Mouse (Mus musculus): ENCODE measurements around the gene 1700003F12Rik.
A peak's percentile ranks its signal among the peaks of the same experiment; 100 is the strongest.

The 1700003F12Rik gene

DNA sequence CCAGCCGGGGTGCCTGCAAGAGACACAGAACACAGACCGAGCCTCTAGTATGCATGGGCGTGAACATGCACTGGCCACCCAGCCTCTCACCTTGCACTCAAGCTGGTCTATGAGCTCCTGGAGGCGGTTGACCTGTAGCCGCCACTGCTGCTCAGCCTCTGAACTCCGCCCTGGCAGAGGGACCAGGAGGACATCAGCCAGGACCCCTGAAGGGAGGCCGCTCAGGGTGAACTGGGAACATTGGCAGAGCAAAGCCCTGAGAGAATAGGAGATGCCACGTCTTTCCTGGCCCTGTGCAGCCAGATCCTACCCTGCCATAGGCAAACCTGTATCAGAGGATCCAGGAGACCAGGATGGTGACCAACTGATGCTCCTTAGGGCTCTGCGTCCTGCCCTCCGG is at the start of gene 1700003F12Rik:
Gene 1700003F12Rik (plus strand): TSS at position 375 of the 400 bp plus-strand sequence.
- DNase-seq: no peak

DNA sequence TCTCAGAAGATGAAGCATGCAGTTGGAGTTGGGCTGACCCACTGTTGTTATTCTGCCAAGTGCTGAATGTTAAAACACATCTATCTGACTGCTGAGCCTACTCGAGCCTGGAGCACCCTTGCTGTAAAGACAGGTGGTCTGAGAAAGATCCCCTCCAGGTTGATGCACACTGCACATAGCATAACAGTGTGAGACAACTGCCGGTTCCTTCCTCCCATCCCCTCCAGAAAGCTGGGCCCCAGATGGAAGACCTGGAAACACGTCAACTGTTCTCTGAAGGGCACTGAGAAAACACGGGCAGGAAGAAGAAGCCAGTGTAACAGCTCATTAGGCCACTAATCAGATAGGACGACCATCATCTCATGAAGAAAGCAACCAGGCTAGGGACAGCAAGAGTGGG is 48.3 kb upstream of the 1700003F12Rik start:
- DNase-seq: no peak

DNA sequence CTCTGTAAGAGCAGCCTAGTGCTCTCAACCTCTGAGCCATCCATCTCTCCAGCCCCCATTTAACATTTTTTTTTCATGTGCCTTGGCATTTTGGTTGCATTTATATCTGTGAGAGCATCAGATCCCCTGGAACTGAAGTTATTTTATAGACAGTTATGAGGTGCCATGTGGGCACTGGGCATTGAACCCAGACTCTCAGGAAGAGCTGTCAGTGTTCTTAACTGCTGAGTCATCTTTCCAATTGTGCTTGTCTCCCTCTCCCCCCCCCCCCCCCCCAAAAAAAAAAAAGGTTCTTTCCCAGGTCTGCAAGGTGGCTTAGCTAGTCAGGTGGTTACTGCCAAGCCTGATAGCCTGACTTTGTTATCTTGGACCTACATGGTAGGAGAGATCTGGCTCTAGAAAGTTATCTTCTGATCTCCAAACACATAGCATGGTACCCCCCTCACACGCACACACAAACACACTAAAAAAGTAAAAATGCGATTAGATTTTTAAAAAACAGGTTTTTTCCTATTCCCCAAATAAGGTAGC is 47.1 kb upstream of the 1700003F12Rik start:
- no peak for DNase-seq

DNA sequence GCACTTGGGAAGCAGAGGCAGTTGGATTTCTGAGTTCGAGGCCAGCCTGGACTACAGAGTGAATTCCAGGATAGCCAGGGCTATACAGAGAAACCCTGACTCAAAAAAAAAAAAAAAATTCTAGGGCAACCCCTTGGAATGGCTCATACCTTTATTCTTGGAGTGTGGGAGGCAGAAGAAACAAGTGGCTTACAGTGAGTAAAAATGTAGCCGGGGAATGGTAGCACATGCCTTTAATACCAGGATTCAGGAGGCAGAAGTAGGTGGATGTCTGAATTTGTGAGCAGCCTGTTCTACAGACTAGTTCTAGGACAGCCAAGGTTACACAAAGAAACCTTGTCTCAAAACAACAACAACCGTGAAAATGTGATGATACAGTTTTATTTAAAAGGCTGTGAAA is 46.1 kb upstream of the 1700003F12Rik start:
- DNase-seq: no peak

DNA sequence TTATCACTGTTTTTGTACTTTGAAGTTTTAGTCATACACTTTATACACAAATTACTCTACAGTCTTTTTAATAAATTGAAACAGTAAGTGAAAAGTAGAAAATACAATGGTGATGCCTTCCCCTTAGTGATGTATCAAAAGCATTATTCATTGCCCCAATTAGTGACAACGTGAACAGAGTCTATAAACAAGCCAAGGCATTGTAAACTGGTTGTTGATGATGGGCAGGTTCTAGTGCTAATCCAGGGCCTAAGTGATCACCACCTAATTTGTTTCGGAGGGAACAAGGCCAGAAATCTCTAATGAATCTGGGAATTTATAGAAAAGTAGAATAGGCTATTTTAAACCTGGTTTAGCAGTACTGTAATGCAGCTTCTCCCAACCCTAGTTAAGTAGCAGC is 39.8 kb upstream of the 1700003F12Rik start:
- DNase-seq: no peak

DNA sequence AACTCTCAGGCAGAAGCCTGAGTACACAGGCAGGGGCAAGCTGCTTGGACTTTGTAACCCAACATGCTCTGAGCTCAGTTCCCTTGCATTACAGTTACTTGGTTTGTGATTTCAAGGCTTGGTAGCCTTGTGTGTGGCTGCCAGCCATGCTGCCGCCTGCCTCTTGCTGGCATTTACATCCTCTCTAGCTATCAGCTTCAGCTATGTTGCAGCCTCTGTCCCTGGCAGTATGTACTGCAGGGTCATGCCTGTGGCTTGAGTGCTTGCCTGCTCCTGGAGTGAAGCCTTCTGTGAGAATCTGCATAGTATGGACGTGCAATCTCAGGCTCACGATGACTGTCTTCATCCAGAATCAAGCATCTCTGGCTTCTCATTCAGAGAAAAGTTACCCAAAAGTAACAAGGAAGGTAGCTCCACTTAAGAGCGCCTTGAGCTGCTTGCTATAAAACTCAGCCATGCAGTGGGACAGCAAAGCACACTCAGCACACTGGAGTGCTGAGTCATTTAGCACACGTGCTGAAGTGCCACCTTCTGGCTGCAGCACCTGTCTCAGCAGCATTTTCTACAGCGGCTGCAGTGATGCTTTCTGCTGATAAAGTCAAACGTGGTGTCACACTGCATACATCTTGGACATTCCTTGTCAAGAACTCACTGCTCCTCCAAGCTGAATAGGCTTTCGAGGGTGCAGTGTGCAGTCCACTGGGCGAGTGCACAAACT is 39.2 kb upstream of the 1700003F12Rik start:
- peak; percentile 12 for DNase-seq

DNA sequence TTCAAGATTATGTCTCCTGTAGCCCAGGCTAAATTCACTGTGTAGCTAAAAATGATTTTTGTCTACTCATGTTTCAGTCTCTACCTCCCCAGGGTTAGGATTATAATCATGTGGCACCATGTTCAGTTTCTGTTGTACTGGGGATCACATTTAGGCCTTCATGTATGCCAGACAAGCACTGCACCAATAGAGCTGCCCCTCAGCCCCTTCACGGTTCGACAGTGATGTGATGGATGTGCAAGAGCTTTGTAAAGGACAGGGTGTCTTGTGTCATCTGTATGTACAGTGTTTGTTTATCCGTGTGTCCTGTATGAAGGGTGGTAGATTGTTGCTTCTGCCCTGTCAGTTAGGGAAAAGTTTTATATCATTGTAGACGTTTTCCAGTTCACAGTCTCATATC is 38.4 kb upstream of the 1700003F12Rik start:
- DNase-seq: no peak

DNA sequence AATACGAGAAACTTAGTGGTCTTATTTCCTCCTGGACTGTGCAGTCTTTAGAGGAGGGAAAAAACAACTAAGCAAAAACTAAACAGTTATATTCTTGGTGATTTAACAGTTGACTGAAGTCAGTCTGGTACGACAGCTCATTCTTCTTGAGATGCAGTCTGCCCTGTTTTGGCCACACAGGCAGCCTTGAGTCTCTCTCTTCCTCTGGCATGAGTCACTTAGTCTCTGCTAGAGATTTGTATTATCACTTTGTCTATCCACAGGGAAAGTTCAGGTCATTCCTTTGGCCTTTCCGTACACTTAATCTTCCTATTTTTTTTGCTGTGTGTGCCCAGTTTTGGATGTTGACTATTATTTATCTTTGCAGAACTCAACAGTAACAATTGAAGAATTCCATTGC is 36.7 kb upstream of the 1700003F12Rik start:
- no peak for DNase-seq

DNA sequence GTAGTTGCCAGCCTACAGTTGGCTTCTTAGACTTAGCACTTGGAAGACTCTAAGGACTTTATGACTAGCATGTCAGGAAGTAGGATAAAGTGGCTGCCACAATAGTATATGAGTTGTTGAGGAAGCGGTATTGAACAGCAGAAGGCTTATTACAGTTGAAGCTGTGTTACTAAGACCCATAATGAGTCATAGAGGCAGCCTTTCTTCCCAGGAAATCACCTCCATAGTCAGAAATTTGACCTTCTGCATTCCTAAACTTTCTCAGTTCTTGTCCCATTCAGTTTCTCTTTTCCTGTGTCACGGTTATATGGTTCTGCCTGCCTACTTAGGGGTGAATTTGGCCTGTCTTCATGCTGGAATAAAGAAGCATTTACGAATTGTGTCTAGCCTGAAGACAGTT is 29.9 kb upstream of the 1700003F12Rik start:
- DNase-seq: no peak

DNA sequence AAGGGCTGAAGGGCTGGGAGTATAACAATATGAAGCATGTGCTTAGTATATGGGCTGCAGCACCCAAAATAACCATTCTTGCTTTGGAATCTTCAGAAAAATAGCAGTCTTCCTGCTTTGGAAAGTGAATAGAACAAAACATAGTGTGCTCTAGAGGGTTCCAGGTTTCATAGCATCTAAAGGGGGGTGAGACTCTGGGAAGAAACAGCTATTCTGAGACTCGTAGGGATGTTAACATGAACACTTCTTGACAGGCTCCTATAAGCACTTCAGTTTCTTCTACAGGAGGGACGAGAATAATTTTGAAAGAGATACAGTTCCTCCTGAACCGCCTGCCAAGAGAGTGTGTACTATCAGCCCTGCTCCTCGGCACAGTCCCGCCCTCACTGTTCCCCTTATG is 29.5 kb upstream of the 1700003F12Rik start:
- no peak for DNase-seq

DNA sequence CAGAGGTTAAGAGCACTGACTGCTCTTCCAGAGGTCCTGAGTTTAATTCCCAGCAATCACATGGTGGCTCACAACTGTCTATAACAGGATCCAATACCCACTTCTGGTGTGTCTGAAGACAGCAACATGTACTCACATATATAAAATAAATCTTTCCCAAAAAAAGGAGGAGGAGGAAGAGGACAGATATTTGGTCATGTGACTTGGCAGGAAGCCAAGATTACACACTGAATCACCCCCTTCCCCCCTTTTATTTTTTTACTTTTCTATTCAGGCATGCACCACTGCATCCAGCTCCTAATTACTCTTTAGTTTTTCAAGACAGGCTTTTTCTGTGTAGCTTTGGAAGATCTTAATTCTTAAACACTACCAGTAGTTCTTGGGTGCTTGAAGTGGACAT is 25.4 kb upstream of the 1700003F12Rik start:
- no peak for DNase-seq

DNA sequence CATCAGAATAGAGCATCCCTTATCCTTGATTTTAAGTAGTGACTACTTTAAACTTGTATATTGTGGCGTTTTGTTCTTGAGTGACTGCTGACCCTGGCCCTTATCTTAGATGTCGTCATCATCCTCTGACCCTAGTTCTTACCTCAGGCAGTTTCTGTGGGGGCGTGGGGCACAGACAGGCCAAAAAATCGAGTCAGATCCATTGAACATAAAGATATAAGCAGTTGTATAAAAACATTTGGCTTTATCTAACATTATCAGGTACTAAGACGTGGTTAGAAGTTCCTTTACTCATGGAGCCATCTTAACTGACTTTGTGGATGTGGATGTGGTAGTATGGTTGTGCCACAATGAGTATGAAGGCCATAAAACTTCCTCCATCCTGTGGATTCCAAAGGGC is 24.6 kb upstream of the 1700003F12Rik start:
- no peak for DNase-seq

DNA sequence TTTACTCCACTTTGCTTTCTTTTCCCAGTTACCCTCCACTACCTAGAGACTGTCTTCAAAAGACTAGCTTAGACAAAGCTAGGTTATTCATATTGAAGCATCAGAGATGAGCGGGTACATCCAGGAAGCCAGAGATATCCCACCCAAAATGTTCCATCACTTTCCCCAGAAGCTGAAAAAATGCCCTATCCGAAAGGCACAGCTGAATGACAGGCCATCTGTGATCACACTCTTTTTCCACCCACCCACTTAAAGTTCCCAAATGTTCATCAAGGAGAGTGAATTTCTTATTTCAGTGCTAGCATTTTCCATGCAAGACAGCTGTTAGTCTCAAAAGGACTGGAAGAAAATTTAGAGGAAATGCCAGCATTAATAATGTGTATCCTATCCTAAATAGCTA is 21.6 kb upstream of the 1700003F12Rik start:
- DNase-seq: no peak

DNA sequence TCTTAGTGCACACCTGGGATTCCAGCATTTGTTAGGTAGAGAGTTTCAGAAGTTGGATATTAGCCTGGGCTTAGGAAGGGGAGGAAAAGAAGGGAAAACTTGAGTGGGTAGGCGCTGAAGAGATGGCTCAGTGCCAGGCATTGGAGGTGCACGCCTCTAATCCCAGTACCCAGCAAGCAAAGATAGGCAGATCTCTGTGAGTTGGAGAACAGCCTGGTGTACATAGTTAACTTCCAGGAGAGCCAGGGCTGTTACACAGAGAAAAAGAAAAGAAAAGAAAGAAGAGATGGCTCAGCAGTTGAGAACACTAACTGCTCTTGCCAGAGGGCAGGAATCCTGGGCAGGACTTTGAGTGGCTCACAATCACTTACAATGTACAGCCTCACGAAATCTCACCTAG is 20.4 kb upstream of the 1700003F12Rik start:
- no peak for DNase-seq

DNA sequence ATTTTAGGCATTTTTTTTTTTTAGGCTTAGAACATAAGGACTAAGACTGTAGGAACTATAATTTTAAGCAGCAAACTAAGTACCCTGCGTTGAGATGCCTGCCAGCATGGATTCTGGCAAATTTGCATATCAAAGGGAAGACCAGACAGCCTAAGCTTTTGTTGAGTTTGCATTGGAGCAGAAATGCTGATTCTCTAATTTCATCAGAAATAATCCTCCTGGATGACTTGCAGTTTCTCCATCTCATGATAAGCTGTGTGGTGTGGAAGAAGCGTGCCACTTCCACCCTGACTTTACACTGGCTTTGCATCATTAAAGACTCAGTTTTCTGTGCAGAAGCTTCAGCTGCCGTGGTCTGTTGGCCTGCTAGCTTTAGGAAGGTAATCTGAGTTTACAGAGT is 14.0 kb upstream of the 1700003F12Rik start:
- DNase-seq: no peak

DNA sequence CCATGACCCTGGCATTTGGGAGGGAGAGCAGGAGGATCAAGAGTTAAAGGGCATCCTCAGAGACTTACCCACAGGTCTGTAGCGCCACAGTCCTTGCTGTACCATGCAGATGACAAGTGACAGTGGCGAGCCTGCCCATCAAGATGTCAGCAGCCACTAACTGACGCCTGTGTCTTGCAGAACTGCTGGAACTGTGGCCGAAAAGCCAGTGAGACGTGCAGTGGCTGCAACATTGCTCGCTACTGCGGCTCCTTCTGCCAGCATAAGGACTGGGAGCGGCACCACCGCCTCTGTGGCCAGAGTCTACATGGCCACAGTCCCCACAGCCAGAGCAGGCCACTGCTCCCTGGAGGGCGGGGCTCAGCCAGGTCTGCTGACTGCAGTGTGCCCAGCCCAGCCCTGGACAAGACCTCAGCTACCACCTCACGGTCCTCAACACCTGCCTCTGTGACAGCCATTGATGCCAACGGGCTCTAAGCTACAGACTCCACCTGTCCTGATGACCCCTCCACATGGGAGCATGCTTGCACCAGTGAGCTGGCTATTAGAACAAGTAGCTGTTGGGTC is 12.1 kb upstream of the 1700003F12Rik start:
- no peak for DNase-seq

DNA sequence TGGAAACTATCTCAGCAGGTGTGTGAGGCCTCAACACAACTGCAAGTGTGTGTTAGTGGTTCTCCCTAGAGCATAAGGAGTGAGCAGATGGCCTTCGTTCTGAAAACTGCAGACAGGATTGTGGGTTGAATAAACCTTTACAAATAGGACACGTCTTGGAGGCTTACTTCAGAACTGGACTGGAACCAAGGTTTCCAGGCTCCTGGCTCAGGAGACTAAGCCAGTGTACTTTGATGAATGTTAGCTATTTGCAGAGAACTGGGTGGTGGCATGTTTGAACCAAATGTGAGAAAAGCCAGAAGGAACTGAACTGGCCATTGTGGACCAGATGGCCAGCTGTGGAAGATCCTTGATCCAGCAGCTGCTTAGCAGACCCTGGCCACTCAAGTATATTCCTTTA is 8.6 kb upstream of the 1700003F12Rik start:
- no peak for DNase-seq

DNA sequence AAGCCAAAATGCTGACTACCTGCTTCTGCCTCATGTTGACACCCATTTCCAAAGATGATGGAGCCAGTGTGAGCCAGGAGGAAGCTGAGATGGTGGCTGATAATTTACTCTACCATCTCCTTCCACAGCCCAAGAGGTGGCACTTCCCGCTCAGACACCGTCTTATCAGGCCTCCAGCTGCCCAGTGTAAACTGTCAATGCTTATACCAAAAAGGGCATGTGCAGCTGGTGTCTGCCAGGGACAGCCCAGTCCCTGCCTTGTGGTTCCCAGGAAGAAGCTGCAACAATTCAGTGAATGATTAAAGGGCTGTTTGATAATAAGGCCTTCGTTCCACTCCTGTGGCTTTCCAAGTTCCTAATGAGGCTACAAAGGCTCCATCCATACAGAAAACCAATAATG is 8.2 kb upstream of the 1700003F12Rik start:
- DNase-seq: no peak

DNA sequence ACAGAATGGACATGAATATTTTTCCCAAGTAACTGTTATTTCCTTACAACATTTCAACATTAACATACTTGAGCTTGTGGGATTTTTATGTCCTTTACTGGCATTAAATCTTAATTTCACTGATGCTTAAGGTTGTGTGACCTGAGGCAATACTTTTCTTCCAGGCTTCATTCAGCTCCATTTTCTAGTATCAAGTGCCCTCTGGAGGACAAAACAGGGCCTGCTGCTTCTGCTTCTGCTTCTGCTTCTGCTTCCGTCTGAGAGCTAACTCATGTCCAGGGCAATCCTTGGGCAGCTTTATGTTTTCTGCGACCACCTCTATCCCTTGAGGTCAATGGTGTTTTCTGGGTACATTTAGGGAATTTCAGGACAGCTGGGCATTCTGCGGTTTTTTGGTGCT is 7.2 kb upstream of the 1700003F12Rik start:
- peak; percentile 68 for DNase-seq

DNA sequence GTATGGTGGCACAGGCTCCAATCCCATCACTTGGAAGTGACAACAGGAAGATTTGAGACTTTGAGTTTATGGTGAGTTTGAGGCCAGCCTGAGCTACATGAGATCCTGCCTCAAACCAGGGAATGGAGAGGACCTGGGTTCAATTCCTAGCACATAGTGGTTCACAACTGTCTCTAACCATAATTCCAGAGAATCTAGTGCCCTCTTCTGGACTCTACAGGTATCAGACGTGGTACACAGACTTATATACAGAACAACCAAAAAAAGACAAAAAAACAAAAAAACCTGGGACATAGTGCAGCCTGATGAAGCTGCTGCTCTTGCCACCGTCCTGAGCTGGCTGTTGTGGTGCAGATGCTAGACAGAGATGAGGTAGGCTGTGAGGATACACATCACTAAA is 5.3 kb upstream of the 1700003F12Rik start:
- no peak for DNase-seq

DNA sequence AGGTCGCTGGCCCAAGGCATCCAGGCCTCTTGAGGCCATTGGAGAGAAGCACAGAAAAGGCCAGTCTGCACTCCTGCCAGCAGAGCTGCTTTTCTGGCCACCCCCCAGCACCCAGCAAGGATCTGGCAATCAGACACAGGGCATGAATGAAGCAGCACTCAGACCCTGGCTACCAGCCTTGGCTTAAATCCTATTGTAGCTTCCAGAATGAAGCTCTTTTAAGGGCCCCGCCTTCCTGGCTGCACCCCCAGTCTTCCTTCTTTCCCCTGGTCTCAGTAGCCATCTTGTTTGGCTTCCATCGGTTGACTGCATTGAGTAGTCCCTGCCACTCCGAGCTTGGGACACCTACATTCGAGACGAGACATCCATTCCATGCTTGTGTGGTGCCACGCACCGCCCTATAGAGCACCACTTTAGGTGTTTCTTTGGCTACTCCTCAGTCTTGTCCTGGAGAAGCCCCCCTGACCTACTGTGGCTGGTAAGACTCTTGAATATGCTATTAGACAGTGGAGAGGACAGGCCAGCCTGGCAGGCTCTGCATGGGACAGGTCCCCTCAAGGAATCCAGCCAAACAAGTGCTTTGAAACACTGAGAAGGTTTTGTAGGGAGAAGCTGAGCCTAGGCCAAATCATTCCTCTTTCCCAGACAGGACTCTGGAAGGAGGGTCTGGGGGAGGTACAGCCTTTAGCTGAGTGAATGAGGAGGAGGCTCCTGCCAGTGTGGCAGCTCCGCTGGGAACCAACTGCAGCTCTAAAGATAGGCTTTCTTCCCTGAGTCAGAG is 3.1 kb upstream of the 1700003F12Rik start:
- peak; percentile 58 for DNase-seq

DNA sequence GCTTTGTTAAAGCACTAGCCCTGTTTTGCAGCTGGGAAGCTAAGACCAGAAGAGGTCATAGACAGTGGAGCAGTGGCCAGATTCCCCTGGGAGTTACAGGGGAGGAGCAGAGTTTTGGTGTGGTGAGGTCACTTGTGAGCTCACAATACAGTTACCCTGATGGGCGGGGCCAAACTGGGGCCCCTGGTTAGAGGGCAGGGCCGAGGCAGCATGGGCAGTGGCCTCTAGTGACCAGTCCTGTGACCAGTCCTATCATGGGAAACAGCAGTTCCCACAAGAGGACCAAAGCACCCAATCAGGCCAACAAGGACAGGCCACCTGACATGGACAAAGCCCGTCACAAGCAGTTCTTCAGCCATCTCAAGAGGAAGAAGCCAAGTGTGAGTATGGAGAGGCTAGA is 1.8 kb downstream of the 1700003F12Rik start:
- peak; percentile 54 for DNase-seq

DNA sequence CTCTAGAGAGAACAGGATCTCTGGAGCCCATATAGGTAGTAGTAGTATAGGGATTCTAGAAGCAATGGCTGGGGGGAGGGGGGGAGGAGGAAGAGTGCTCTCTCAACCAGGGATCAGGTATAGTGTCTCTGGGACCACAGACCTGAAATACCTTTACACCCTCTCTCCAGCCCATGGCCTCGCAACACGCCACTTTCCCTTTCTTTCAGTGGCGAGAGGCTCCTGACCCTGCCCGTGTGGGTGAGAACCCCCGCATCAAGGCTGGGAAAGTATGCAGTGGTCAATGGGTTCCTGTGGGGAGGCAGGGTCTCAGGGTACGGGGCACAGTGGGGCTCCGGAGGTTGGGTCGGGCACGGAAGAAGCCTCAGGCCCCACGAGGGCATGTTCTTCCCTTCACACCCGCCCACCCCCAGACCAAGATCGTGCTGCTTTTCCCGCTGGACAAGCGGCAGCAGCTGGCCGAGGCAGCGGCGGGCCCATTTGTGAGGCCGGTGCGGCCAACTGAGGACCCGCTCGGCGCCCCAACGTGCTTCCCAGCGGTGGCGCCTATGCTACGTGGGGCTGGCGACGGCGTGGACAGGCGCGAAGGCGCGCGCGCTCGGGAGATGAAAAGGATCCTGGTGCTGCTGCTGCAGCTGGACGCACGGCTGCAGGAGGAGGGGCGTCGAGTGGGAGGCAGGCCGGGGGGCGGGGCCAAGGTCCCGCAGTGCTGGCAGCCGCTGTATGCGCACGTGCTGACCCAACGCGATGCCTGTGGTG is 2.4 kb downstream of the 1700003F12Rik start:
- DNase-seq: peak; percentile 81

All from lung, postnatal 10 days (tissue).